Mouse (Mus musculus) testis, adult 2 months (tissue): Measurements from ENCODE around the gene Sars2.

Source experiments
- CTCF ChIP-seq: fragments of 200-500 bp; IDR thresholded peaks from 2 replicates; pipeline ENCODE4 v1.5.1; 2012; ENCODE audit warnings: low read depth, mild to moderate bottlenecking, inconsistent platforms, low read length, moderate library complexity; ENCODE audit not compliant: control insufficient read depth, insufficient read depth, insufficient replicate concordance
- POLR2A ChIP-seq: fragments of 200-500 bp; IDR thresholded peaks from 2 replicates; pipeline ENCODE4 v1.6.1; 2012; ENCODE audit warnings: low read depth, mild to moderate bottlenecking, inconsistent platforms, low read length, moderate library complexity; ENCODE audit not compliant: control insufficient read depth

GRCm38 (mm10) chr7:28697277-28697676 lies 44.5 kb upstream of the Sars2 start:
- TF ChIP-seq POLR2A = no peak
- TF ChIP-seq CTCF = no peak
